Mouse (Mus musculus) urinary bladder, postnatal 36 days (tissue): ENCODE results near the gene AI182371.

Experiments used
- DNase-seq, 2 experiments: peaks; one replicate each; pipeline ENCODE4 v3.0.0; 2022; ENCODE audit warnings: low spot score in 2 of 2, mixed read lengths in 1 of 2

The AI182371 gene

DNA sequence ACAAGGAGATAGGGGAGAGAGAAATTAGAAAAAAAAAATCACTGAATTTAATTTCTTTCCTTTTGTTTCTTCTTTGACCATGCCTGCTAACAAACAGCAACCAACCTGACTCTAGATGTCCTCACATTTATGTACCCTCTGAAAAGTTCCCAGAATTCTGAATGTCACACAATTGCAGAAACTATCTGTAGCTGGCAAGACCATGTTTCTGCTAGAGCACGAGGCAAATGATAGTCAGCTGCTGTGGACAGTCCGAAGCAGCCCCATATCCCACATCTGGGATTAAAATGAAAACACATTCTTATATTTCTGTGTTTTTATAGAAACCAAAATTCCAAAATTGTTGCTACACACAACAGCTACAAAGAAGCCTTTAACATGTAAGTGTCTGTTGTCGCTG is at the start of gene AI182371:
AI182371 (minus strand) TSS at position 101 of the 400 bp plus-strand sequence.
- no peak for DNase-seq

DNA sequence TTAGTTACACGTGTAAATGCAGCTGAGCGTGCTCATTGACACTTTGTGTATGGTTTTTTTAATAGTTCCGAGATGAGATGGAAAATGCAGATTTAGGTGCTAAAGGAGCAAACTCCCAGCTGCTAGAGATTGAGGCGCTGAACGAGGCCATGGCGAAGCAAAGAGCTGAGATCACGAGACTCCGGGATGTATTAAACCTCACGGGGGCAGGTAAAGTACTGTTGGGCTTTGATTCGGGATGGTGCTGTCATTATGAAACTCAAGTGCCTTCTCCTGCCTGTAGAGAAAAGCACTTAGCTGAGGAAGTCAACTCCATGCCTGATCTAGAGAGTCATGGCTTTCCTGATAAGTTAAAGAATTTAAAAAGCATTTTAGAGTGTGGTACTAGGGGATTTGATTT is 47.5 kb upstream of the AI182371 start:
- DNase-seq, result no peak

- DNase-seq, result no peak
Observed at GRCm38 (mm10) chr2:35141673-35142072, 40.3 kb upstream of the AI182371 start.

DNA sequence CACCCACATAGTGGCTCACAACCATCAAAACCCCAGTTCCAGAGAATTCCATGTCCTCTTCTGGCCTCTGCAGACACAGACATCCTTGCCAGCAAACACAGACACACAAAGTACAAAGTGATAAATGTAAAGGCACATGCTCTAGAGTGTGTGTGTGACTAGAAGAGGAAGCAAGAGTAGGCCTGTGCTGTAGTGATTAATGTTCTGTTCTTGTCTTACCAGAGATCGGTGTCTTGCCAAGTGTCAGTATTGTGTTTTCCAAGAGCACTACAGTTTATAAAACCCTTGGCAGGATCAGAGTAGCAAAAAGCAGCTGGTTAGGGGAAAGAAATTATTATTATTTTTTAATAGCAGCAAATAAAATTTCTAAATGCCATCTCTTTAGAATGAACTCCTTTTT is 37.2 kb upstream of the AI182371 start:
- DNase-seq, result no peak

- no peak for DNase-seq
Observed at GRCm38 (mm10) chr2:35133891-35134290, 32.5 kb upstream of the AI182371 start.

GRCm38 (mm10) chr2:35132662-35133055 is 31.3 kb upstream of the AI182371 start:
- no peak for DNase-seq

GRCm38 (mm10) chr2:35131991-35132661 is 30.8 kb upstream of the AI182371 start:
- DNase-seq, result peak; percentile 96 to 97

GRCm38 (mm10) chr2:35131491-35131890 is 30.1 kb upstream of the AI182371 start:
- no peak for DNase-seq

DNA sequence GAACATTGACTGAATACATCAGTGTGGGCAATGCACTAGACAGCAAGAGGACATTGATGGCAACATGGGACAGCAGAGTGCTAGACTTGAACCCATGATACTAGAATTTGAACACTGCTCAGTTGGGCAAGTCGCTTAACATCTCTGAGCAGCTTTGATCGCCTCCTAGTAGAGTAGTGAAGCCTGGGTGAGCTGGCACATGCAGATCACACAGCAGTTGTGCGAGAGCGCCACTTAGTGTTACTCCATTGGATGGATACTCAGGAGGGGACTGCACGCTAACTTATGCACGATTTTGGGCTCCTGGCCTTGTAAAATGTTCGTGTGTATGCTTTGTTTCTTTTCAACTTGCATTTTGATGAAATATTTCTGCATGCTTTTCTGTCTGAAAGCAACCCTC is 23.4 kb upstream of the AI182371 start:
- no peak for DNase-seq

DNA sequence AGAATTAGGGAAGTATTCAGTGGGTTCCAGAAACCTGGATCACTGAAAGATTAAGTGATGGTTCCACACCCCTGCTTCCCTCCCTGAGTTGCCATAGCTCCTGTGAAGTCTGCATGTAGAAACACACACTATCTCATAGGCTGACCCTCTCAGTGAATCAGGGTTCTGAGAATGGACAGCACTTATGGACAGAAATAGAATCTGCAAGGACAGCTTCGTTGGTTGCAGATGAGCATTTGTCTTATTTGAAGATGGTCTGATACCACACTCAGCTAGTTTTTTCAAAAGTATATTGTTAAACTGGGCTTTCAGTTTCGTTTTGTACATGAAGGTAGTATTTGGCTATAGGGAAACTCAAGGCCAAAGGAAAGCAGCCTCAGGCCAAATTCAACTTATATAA is 9.2 kb upstream of the AI182371 start:
- no peak for DNase-seq

DNA sequence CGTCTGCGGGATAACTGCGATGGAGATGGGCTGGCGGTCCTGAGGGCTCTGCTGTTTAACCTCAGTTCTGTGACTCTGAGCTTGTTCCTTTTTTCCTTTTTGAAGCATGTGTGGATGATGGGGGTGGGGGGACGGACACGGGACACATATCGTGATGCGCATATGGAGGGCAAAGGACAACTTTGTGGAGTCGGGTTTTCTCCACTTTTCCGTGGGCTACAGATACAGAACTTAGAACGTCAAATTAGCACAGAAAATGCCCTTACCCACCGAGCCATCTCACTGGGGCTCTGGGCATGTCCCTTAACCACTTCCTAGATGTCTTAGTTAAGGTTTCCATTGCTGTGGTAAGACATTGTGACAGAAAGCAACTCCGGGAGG is 8.6 kb upstream of the AI182371 start:
- DNase-seq, result no peak

DNA sequence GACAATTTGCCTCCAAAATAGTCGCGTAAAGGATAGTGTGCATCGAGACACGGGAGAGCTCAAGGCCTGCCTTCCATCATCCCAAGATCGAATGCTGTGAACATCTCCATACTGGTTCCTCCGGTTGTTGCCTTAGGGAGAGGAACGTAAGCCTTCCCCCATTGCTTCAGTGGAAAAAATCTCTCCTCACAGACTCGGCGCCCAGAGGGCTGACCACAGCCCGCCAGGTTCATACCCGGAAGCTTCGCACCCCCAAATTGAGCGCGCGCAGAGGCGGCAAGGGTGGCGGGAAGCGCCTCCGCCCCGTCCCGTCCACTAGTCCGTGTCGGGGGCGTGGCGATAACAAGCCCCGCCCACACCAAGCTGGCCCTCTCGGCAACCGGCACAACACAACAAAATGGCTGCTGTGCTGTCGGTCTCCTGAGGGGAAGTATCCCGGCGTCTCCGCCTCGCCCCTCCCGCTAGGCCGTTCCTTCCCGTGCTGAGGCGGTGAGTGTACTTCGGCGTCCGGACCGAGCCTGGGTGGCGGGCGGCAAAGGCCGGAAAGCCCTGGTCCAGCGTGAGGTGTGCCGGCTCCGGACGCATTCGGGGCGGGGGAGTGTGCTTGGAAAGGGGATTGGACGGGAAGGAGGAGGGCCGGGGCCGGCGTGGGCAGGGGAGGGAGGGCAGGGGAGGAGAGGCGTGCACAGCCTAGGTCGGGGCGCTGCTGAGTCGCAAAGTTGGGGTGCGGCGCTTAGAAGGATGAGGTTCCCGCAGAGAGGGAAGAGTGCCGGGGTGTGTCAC is 8.0 kb upstream of the AI182371 start, which contains the start of gene Cntrl:
Cntrl (plus strand) TSS at position 352 of the 783 bp plus-strand sequence.
- peak; percentile 93 to 96 for DNase-seq

DNA sequence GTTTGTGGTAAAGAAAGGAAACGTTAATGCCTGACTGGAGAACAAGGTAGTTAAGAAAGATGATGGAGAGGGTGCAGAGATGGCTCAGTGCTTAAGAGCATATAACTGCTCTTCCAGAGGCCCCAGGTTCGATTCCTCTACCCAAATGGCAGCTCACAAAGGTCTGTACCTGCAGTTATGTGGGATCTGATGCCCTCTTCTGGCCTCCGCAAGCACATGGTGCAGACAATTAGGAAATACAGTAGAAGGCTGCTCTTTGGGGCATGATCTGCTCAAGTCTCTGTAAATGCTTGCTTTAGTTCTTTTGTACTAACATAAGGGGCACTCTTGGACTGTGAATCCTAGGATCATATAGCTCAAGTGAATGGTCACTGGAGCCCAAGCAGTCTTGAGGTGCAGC is 7.4 kb upstream of the AI182371 start:
- peak; percentile 19 to 22 for DNase-seq

DNA sequence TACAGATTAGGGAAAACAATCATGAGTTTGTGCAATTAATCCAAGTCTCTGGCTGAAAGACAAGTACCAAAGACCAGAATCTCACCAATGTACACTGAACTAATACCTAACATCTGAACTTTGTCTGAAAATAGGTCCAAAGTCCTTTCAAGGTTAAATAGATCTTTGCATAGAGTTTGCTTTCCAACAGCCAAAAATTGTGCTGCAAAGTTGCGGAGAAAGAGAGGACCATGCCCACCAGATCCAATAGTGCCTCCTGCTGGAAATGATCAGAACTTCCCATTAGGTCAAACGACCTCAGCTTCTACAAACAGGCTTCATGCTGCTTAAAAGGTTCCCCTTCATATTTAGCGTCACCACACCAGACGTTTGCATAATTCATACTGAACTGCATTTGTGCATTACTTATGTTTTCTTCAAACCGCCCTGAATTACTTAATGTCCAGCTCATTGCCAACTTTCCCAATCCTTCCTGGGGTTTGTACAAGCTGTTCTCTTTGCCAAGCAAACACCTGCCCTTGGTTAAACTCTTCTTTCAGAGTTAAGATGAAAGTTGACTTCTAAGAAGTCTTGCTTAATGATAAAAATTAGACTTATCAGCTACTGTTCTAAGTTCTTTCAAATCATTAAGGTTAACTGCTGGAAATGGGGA is 6.8 kb upstream of the AI182371 start:
- DNase-seq, result no peak

GRCm38 (mm10) chr2:35104843-35105242 is 3.5 kb upstream of the AI182371 start:
- no peak for DNase-seq

GRCm38 (mm10) chr2:35103558-35103957 is 2.2 kb upstream of the AI182371 start:
- DNase-seq, result no peak

- no peak for DNase-seq
Observed at GRCm38 (mm10) chr2:35102777-35103176, 1.4 kb upstream of the AI182371 start.

GRCm38 (mm10) chr2:35100529-35100928 is 814 bp downstream of the AI182371 start:
- DNase-seq, result no peak

GRCm38 (mm10) chr2:35087418-35087817 is 13.9 kb downstream of the AI182371 start:
- no peak for DNase-seq

- no peak for DNase-seq
Observed at GRCm38 (mm10) chr2:35079166-35079565, 22.2 kb downstream of the AI182371 start.

- DNase-seq, result no peak
Observed at GRCm38 (mm10) chr2:35074328-35074727, 27.0 kb downstream of the AI182371 start.

DNA sequence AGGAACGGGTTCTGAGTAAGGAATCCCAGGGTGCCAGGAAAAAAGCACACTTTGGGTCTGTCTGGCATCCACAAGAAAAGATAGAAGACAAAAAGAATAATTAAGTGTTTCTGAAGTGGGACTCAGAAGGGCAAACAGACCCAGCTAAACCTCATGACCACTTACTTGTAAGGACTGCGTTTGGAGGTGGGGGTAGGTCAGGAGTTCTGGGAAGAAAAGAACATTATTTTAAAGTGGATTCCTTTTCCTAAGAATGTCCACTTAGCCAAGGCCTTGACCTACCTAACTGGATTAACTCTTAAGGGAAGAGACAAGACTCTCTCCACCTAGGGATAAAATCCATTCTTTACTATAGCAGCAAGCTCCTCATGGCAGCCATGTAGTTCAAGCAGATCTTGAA is 28.8 kb downstream of the AI182371 start:
- no peak for DNase-seq

DNA sequence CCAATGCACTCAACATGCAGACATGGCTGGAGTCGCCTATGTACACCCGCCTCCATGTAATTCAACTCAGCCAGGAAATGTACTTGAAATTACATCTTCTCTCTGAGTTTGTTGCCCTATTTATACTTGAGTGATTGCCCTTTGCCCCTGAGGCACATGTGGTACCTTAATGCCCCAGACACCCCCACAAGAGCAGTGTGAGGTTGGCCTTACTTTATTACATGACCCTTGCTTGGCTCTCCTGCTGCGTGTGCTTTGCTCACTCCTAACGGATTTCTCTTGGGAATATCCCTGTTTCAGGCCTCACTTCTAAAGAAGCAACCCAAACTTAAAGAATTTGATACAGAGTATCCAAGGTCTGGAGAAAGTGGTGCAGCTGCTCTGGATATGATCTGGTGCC is 31.1 kb downstream of the AI182371 start:
- DNase-seq, result no peak
